Mouse (Mus musculus): ENCODE data around the gene Myo1d. TPM values are rescaled to one million over a fixed set of nuclear protein-coding genes. Genes with fewer than 3 reads are reported as not detected.

Gene Myo1d
- polyA plus RNA-seq, 1 experiment from 2014 or later: 9.3 TPM

- no peak for DNase-seq (ENCODE audit: low spot score)
- WGBS: 71% methylated on average over 11 of the region's 11 CpGs
- Histone ChIP-seq H3K4me2 (no peak overlapping the region), H3K27me3 (replicated peaks; ENCODE audit: control insufficient read depth, insufficient read depth, low read length) (no peaks in the 10 kb centered on the region), H3K4me3 (ENCODE audit: low read depth, low read length) (no peak overlapping the region), H3K27ac (ENCODE audit: low read depth, low read length) (no peak overlapping the region), H3K9me3 (ENCODE audit: control insufficient read depth, low read length) (no peaks in the 10 kb centered on the region), H3K4me1 (replicated peaks; ENCODE audit: control insufficient read depth, insufficient read depth, low read length) (0 out of 2 replicates have a peak, but pooled peaks cover 7% of the 10 kb centered on the region), H3K9ac (ENCODE audit: low read depth, low read length) (no peak overlapping the region), H3K36me3 (ENCODE audit: control insufficient read depth, insufficient read depth, low read length) (no peaks in the 10 kb centered on the region)
- ATAC-seq (replicated peaks; ENCODE audit: low FRiP score): no peak
Measured at GRCm38 (mm10) chr11:80498328-80499070, 281.3 kb downstream of the Myo1d start.

- Histone ChIP-seq H3K4me2 (no peak overlapping the region), H3K4me3 (ENCODE audit: low read depth, low read length) (no peak overlapping the region), H3K36me3 (ENCODE audit: control insufficient read depth, insufficient read depth, low read length) (no peaks in the 10 kb centered on the region), H3K27me3 (replicated peaks; ENCODE audit: control insufficient read depth, insufficient read depth, low read length) (no peaks in the 10 kb centered on the region), H3K4me1 (replicated peaks; ENCODE audit: control insufficient read depth, insufficient read depth, low read length) (0 out of 2 replicates have a peak, but pooled peaks cover 7% of the 10 kb centered on the region), H3K27ac (ENCODE audit: low read depth, low read length) (no peak overlapping the region), H3K9me3 (ENCODE audit: control insufficient read depth, low read length) (no peaks in the 10 kb centered on the region), H3K9ac (ENCODE audit: low read depth, low read length) (no peak overlapping the region)
- ATAC-seq (replicated peaks; ENCODE audit: low FRiP score): no peak
- 83% methylated on average over 10 of the region's 10 CpGs for WGBS
- DNase-seq (ENCODE audit: low spot score): no peak
Measured at GRCm38 (mm10) chr11:80497225-80497919, 282.5 kb downstream of the Myo1d start.

GRCm38 (mm10) chr11:80496640-80497039 is 283.2 kb downstream of the Myo1d start:
- Histone ChIP-seq H3K9ac (ENCODE audit: low read depth, low read length) (no peak overlapping the region), H3K36me3 (ENCODE audit: control insufficient read depth, insufficient read depth, low read length) (no peaks in the 10 kb centered on the region), H3K9me3 (ENCODE audit: control insufficient read depth, low read length) (no peaks in the 10 kb centered on the region), H3K4me1 (replicated peaks; ENCODE audit: control insufficient read depth, insufficient read depth, low read length) (0 out of 2 replicates have a peak, but pooled peaks cover 7% of the 10 kb centered on the region), H3K27me3 (replicated peaks; ENCODE audit: control insufficient read depth, insufficient read depth, low read length) (no peaks in the 10 kb centered on the region), H3K4me2 (no peak overlapping the region), H3K27ac (ENCODE audit: low read depth, low read length) (no peak overlapping the region), H3K4me3 (ENCODE audit: low read depth, low read length) (no peak overlapping the region)
- 63% methylated on average over 1 of the region's 1 CpGs for WGBS
- DNase-seq (ENCODE audit: low spot score) (no peak), ATAC-seq (replicated peaks; ENCODE audit: low FRiP score) (no peak)

GRCm38 (mm10) chr11:80495972-80496371 is 283.9 kb downstream of the Myo1d start:
- H3K9ac ChIP-seq (ENCODE audit: low read depth, low read length): no peak overlapping the region
- 90% methylated on average over 6 of the region's 6 CpGs for WGBS
- H3K4me1 ChIP-seq (replicated peaks; ENCODE audit: control insufficient read depth, insufficient read depth, low read length): 0 out of 2 replicates have a peak, but pooled peaks cover 7% of the 10 kb centered on the region
- DNase-seq (ENCODE audit: low spot score): no peak
- H3K4me3 ChIP-seq (ENCODE audit: low read depth, low read length): no peak overlapping the region
- H3K27ac ChIP-seq (ENCODE audit: low read depth, low read length): no peak overlapping the region
- no peak for ATAC-seq (replicated peaks; ENCODE audit: low FRiP score)
- H3K4me2 ChIP-seq: no peak overlapping the region
- no peaks in the 10 kb centered on the region for H3K27me3 ChIP-seq (replicated peaks; ENCODE audit: control insufficient read depth, insufficient read depth, low read length)
- H3K9me3 ChIP-seq (ENCODE audit: control insufficient read depth, low read length): no peaks in the 10 kb centered on the region
- H3K36me3 ChIP-seq (ENCODE audit: control insufficient read depth, insufficient read depth, low read length): no peaks in the 10 kb centered on the region

- 83% methylated on average over 9 of the region's 9 CpGs for WGBS
- ATAC-seq (replicated peaks; ENCODE audit: low FRiP score): no peak
- Histone ChIP-seq H3K27ac (ENCODE audit: low read depth, low read length) (no peak overlapping the region), H3K36me3 (ENCODE audit: control insufficient read depth, insufficient read depth, low read length) (no peaks in the 10 kb centered on the region), H3K4me1 (replicated peaks; ENCODE audit: control insufficient read depth, insufficient read depth, low read length) (0 out of 2 replicates have a peak, but pooled peaks cover 7% of the 10 kb centered on the region), H3K4me2 (no peak overlapping the region), H3K27me3 (replicated peaks; ENCODE audit: control insufficient read depth, insufficient read depth, low read length) (no peaks in the 10 kb centered on the region), H3K4me3 (ENCODE audit: low read depth, low read length) (no peak overlapping the region), H3K9ac (ENCODE audit: low read depth, low read length) (no peak overlapping the region), H3K9me3 (ENCODE audit: control insufficient read depth, low read length) (no peaks in the 10 kb centered on the region)
- no peak for DNase-seq (ENCODE audit: low spot score)
Measured at GRCm38 (mm10) chr11:80494852-80495251, 285.0 kb downstream of the Myo1d start.

GRCm38 (mm10) chr11:80493186-80493585 is 286.6 kb downstream of the Myo1d start:
- H3K27ac ChIP-seq (ENCODE audit: low read depth, low read length): no peak overlapping the region
- DNase-seq (ENCODE audit: low spot score) (no peak), ATAC-seq (replicated peaks; ENCODE audit: low FRiP score) (no peak)
- H3K4me1 ChIP-seq (replicated peaks; ENCODE audit: control insufficient read depth, insufficient read depth, low read length): peaks cover 5% of the 10 kb centered on the region
- H3K4me2 ChIP-seq: no peak overlapping the region
- no peaks in the 10 kb centered on the region; the same call in 1 of the 2 replicates for H3K27me3 ChIP-seq (replicated peaks; ENCODE audit: control insufficient read depth, insufficient read depth, low read length)
- no peaks in the 10 kb centered on the region for H3K36me3 ChIP-seq (ENCODE audit: control insufficient read depth, insufficient read depth, low read length)
- 88% methylated on average over 5 of the region's 5 CpGs for WGBS
- H3K9ac ChIP-seq (ENCODE audit: low read depth, low read length): no peak overlapping the region
- H3K9me3 ChIP-seq (ENCODE audit: control insufficient read depth, low read length): no peaks in the 10 kb centered on the region
- H3K4me3 ChIP-seq (ENCODE audit: low read depth, low read length): no peak overlapping the region

- no peak overlapping the region for H3K4me3 ChIP-seq (ENCODE audit: low read depth, low read length)
- H3K27ac ChIP-seq (ENCODE audit: low read depth, low read length): no peak overlapping the region
Measured at GRCm38 (mm10) chr11:80490831-80491230, 289.0 kb downstream of the Myo1d start.

GRCm38 (mm10) chr11:80489882-80490196 is 290.0 kb downstream of the Myo1d start:
- WGBS: 40% methylated on average over 5 of the region's 5 CpGs
- ATAC-seq (replicated peaks; ENCODE audit: low FRiP score) (no peak), DNase-seq (ENCODE audit: low spot score) (no peak)
- peaks cover 5% of the 10 kb centered on the region for H3K4me1 ChIP-seq (replicated peaks; ENCODE audit: control insufficient read depth, insufficient read depth, low read length)
- no peaks in the 10 kb centered on the region for H3K9me3 ChIP-seq (ENCODE audit: control insufficient read depth, low read length)
- H3K36me3 ChIP-seq (ENCODE audit: control insufficient read depth, insufficient read depth, low read length): no peaks in the 10 kb centered on the region
- no peak overlapping the region for H3K9ac ChIP-seq (ENCODE audit: low read depth, low read length)
- no peak overlapping the region for H3K4me3 ChIP-seq (ENCODE audit: low read depth, low read length)
- no peak overlapping the region for H3K27ac ChIP-seq (ENCODE audit: low read depth, low read length)
- no peak overlapping the region for H3K4me2 ChIP-seq
- no peaks in the 10 kb centered on the region; the same call in 1 of the 2 replicates for H3K27me3 ChIP-seq (replicated peaks; ENCODE audit: control insufficient read depth, insufficient read depth, low read length)

More at GRCm38 (mm10) chr11:80490831-80491230, 289.0 kb downstream of the Myo1d start:
- DNase-seq (ENCODE audit: low spot score): no peak
- peaks cover 5% of the 10 kb centered on the region for H3K4me1 ChIP-seq (replicated peaks; ENCODE audit: control insufficient read depth, insufficient read depth, low read length)
- no peak for ATAC-seq (replicated peaks; ENCODE audit: low FRiP score)
- 72% methylated on average over 10 of the region's 10 CpGs for WGBS
- no peaks in the 10 kb centered on the region; the same call in 1 of the 2 replicates for H3K27me3 ChIP-seq (replicated peaks; ENCODE audit: control insufficient read depth, insufficient read depth, low read length)
- H3K9ac ChIP-seq (ENCODE audit: low read depth, low read length): no peak overlapping the region
- no peaks in the 10 kb centered on the region for H3K36me3 ChIP-seq (ENCODE audit: control insufficient read depth, insufficient read depth, low read length)
- H3K4me2 ChIP-seq: no peak overlapping the region
- no peaks in the 10 kb centered on the region for H3K9me3 ChIP-seq (ENCODE audit: control insufficient read depth, low read length)

All from liver, embryonic 11.5 days (tissue).